Mouse (Mus musculus): Measurements from ENCODE around the gene Accsl. TPM values are rescaled to one million over a fixed set of nuclear protein-coding genes. Genes with fewer than 3 reads are reported as not detected.

Accsl gene
- polyA plus RNA-seq, 1 experiment = 0.06 TPM

- Histone ChIP-seq H3K79me2 (ENCODE audit: control insufficient read depth, insufficient read depth) (no peaks in the 10 kb centered on the region), H3K4me3 (no peak overlapping the region), H3K27me3 (ENCODE audit: control insufficient read depth, insufficient read depth, insufficient read length) (no peaks in the 10 kb centered on the region), H3K4me2 (ENCODE audit: low read depth) (no peak overlapping the region), H3K36me3 (ENCODE audit: control insufficient read depth, insufficient read depth) (no peaks in the 10 kb centered on the region), H3ac (ENCODE audit: control insufficient read depth, insufficient read length) (no peak overlapping the region)
- TF ChIP-seq MYOG (IDR thresholded peaks at IDR 0.05; ENCODE audit: control insufficient read depth in 1 of 3, insufficient read depth in 1 of 3, insufficient read length in 2 of 3, low read depth in 2 of 3) (no peak), TCF3 (IDR thresholded peaks at IDR 0.05; ENCODE audit: insufficient read length, low read depth) (no peak), POLR2A (IDR thresholded peaks at IDR 0.05; ENCODE audit: insufficient read length, low read depth) (no peak), POLR2AphosphoS2 (IDR thresholded peaks at IDR 0.05; ENCODE audit: insufficient read length, low read depth) (no peak), E2F4 (IDR thresholded peaks at IDR 0.05; ENCODE audit: insufficient read depth) (no peak), MAX (IDR thresholded peaks at IDR 0.05; ENCODE audit: low read depth) (no peak), MYOD1 (IDR thresholded peaks at IDR 0.05; ENCODE audit: control insufficient read depth in 1 of 3, insufficient read length in 2 of 3, low read depth in 2 of 3) (no peak)
Observed at GRCm38 (mm10) chr2:93890143-93890542, 21.2 kb upstream of the Accsl start.

GRCm38 (mm10) chr2:93889071-93889470, 20.1 kb upstream of the Accsl start:
- Histone ChIP-seq H3K79me2 (ENCODE audit: control insufficient read depth, insufficient read depth) (no peaks in the 10 kb centered on the region), H3ac (ENCODE audit: control insufficient read depth, insufficient read length) (no peak overlapping the region), H3K4me3 (no peak overlapping the region), H3K4me2 (ENCODE audit: low read depth) (no peak overlapping the region), H3K36me3 (ENCODE audit: control insufficient read depth, insufficient read depth) (no peaks in the 10 kb centered on the region), H3K27me3 (ENCODE audit: control insufficient read depth, insufficient read depth, insufficient read length) (no peaks in the 10 kb centered on the region)
- TF ChIP-seq MAX (IDR thresholded peaks at IDR 0.05; ENCODE audit: low read depth) (no peak), TCF3 (IDR thresholded peaks at IDR 0.05; ENCODE audit: insufficient read length, low read depth) (no peak), USF1 (IDR thresholded peaks at IDR 0.05; ENCODE audit: low read depth) (no peak), MYOD1 (IDR thresholded peaks at IDR 0.05; ENCODE audit: control insufficient read depth in 1 of 3, insufficient read length in 2 of 3, low read depth in 2 of 3) (no peak), REST (IDR thresholded peaks at IDR 0.05; ENCODE audit: insufficient read depth, insufficient read length) (no peak), E2F4 (IDR thresholded peaks at IDR 0.05; ENCODE audit: insufficient read depth) (no peak), TCF12 (IDR thresholded peaks at IDR 0.05; ENCODE audit: insufficient read depth, poor library complexity, severe bottlenecking) (no peak), CEBPB (IDR thresholded peaks at IDR 0.05; ENCODE audit: insufficient read depth, poor library complexity, severe bottlenecking) (no peak), SRF (IDR thresholded peaks at IDR 0.05; ENCODE audit: control insufficient read depth, insufficient read length, low read depth) (no peak), POLR2AphosphoS2 (IDR thresholded peaks at IDR 0.05; ENCODE audit: insufficient read length, low read depth) (no peak), MYOG (IDR thresholded peaks at IDR 0.05; ENCODE audit: control insufficient read depth in 1 of 3, insufficient read depth in 1 of 3, insufficient read length in 2 of 3, low read depth in 2 of 3) (no peak), POLR2A (IDR thresholded peaks at IDR 0.05; ENCODE audit: insufficient read length, low read depth) (no peak)

GRCm38 (mm10) chr2:93888366-93888765, 19.4 kb upstream of the Accsl start:
- Histone ChIP-seq H3K27me3 (ENCODE audit: control insufficient read depth, insufficient read depth, insufficient read length) (no peaks in the 10 kb centered on the region), H3ac (ENCODE audit: control insufficient read depth, insufficient read length) (no peak overlapping the region), H3K4me2 (ENCODE audit: low read depth) (no peak overlapping the region), H3K79me2 (ENCODE audit: control insufficient read depth, insufficient read depth) (no peaks in the 10 kb centered on the region), H3K36me3 (ENCODE audit: control insufficient read depth, insufficient read depth) (no peaks in the 10 kb centered on the region), H3K4me3 (no peak overlapping the region)
- TF ChIP-seq POLR2A (IDR thresholded peaks at IDR 0.05; ENCODE audit: insufficient read length, low read depth) = no peak
- no peak for TF ChIP-seq CEBPB (IDR thresholded peaks at IDR 0.05; ENCODE audit: insufficient read depth, poor library complexity, severe bottlenecking)

- no peak overlapping the region for H3ac ChIP-seq (ENCODE audit: control insufficient read depth, insufficient read length)
- H3K4me2 ChIP-seq (ENCODE audit: low read depth) = no peak overlapping the region
- H3K27me3 ChIP-seq (ENCODE audit: control insufficient read depth, insufficient read depth, insufficient read length) = no peaks in the 10 kb centered on the region
- H3K36me3 ChIP-seq (ENCODE audit: control insufficient read depth, insufficient read depth) = no peaks in the 10 kb centered on the region
- H3K4me3 ChIP-seq = no peak overlapping the region
- no peaks in the 10 kb centered on the region for H3K79me2 ChIP-seq (ENCODE audit: control insufficient read depth, insufficient read depth)
- TF ChIP-seq POLR2AphosphoS2 (IDR thresholded peaks at IDR 0.05; ENCODE audit: insufficient read length, low read depth) (no peak), REST (IDR thresholded peaks at IDR 0.05; ENCODE audit: insufficient read depth, insufficient read length) (no peak), SRF (IDR thresholded peaks at IDR 0.05; ENCODE audit: control insufficient read depth, insufficient read length, low read depth) (no peak), TCF12 (IDR thresholded peaks at IDR 0.05; ENCODE audit: insufficient read depth, poor library complexity, severe bottlenecking) (no peak), CEBPB (IDR thresholded peaks at IDR 0.05; ENCODE audit: insufficient read depth, poor library complexity, severe bottlenecking) (no peak), TCF3 (IDR thresholded peaks at IDR 0.05; ENCODE audit: insufficient read length, low read depth) (no peak), MYOG (IDR thresholded peaks at IDR 0.05; ENCODE audit: control insufficient read depth in 1 of 3, insufficient read depth in 1 of 3, insufficient read length in 2 of 3, low read depth in 2 of 3) (no peak), USF1 (IDR thresholded peaks at IDR 0.05; ENCODE audit: low read depth) (no peak), MAX (IDR thresholded peaks at IDR 0.05; ENCODE audit: low read depth) (no peak)
Observed at GRCm38 (mm10) chr2:93887273-93887672, 18.3 kb upstream of the Accsl start.

GRCm38 (mm10) chr2:93886013-93886794, 17.2 kb upstream of the Accsl start:
- H3K4me2 ChIP-seq (ENCODE audit: low read depth) = no peak overlapping the region
- H3K27me3 ChIP-seq (ENCODE audit: control insufficient read depth, insufficient read depth, insufficient read length) = no peaks in the 10 kb centered on the region
- no peaks in the 10 kb centered on the region for H3K79me2 ChIP-seq (ENCODE audit: control insufficient read depth, insufficient read depth)
- TF ChIP-seq TCF3 (IDR thresholded peaks at IDR 0.05; ENCODE audit: insufficient read length, low read depth) (no peak), USF1 (IDR thresholded peaks at IDR 0.05; ENCODE audit: low read depth) (no peak), REST (IDR thresholded peaks at IDR 0.05; ENCODE audit: insufficient read depth, insufficient read length) (no peak)
- H3ac ChIP-seq (ENCODE audit: control insufficient read depth, insufficient read length) = no peak overlapping the region
- H3K36me3 ChIP-seq (ENCODE audit: control insufficient read depth, insufficient read depth) = no peaks in the 10 kb centered on the region
- no peak overlapping the region for H3K4me3 ChIP-seq
